Mouse (Mus musculus): ENCODE measurements at regions not wholly inside any gene's neighbourhood (a gene's known extent, or its start where the extent isn't known, plus 50 kb on each side); places are given as distances from the start of the nearest gene placed in this dataset.
"Not testable (repeated sequence)": the region's sequence is repeated elsewhere in the genome, so short reads cannot be mapped to it uniquely, and the experiment has no call there.

- no peak for DNase-seq (ENCODE audit: low spot score in 2 of 2)
- intact Hi-C loops (cut with DNase I) = no loop called here
These were observed 73.8 kb downstream of the Dio2 start for GRCm38 (mm10) chr12:90664436-90664835.

- DNase-seq (ENCODE audit: low spot score in 2 of 2) = no peak
- intact Hi-C loops (cut with DNase I) = no loop called here
These were observed 92.8 kb downstream of the Dio2 start for GRCm38 (mm10) chr12:90645452-90645851.

GRCm38 (mm10) chr12:90643891-90644290 lies 94.3 kb downstream of the Dio2 start:
- intact Hi-C loops (cut with DNase I) = no loop called here
- DNase-seq (ENCODE audit: low spot score in 2 of 2) = no peak

- intact Hi-C loops (cut with DNase I) = no loop called here
- DNase-seq (ENCODE audit: low spot score in 2 of 2) = no peak
These were observed 113.4 kb downstream of the Dio2 start for GRCm38 (mm10) chr12:90624856-90625255.

- intact Hi-C loops (cut with DNase I) = no loop called here
- DNase-seq (ENCODE audit: low spot score in 2 of 2) = no peak
These were observed 114.8 kb downstream of the Dio2 start for GRCm38 (mm10) chr12:90623426-90623825.

- DNase-seq (ENCODE audit: low spot score in 2 of 2) = no peak
- intact Hi-C loops (cut with DNase I) = no loop called here
These were observed 129.4 kb downstream of the Dio2 start for GRCm38 (mm10) chr12:90608810-90609209.

- DNase-seq (ENCODE audit: low spot score in 2 of 2) = peak; percentile 15 to 22
- intact Hi-C loops (cut with DNase I) = no loop called here
These were observed 130.3 kb downstream of the Dio2 start for GRCm38 (mm10) chr12:90607894-90608293.

GRCm38 (mm10) chr12:90580006-90580405 lies 158.2 kb downstream of the Dio2 start:
- intact Hi-C loops (cut with DNase I) = no loop called here
- DNase-seq (ENCODE audit: low spot score in 2 of 2) = no peak

GRCm38 (mm10) chr12:90576103-90576502 lies 162.1 kb downstream of the Dio2 start:
- intact Hi-C loops (cut with DNase I) = loop anchor here (10.0 kb wide), 2 partner anchors 159 to 509 kb away; partner anchors contain the start of gene Dio2
- DNase-seq (ENCODE audit: low spot score in 2 of 2) = no peak

GRCm38 (mm10) chr12:90571907-90572306 lies 166.3 kb downstream of the Dio2 start:
- intact Hi-C loops (cut with DNase I) = loop anchor here (10.0 kb wide), 2 partner anchors 163 to 513 kb away; partner anchors contain the start of gene Dio2
- DNase-seq (ENCODE audit: low spot score in 2 of 2) = no peak

- no peak for DNase-seq (ENCODE audit: low spot score in 2 of 2)
- intact Hi-C loops (cut with DNase I) = loop anchor here (10.0 kb wide), 2 partner anchors 163 to 513 kb away; partner anchors contain the start of gene Dio2
These were observed 166.7 kb downstream of the Dio2 start for GRCm38 (mm10) chr12:90571506-90571905.

GRCm38 (mm10) chr12:90566349-90566748 lies 171.9 kb downstream of the Dio2 start:
- intact Hi-C loops (cut with DNase I) = loop anchor here (5.0 kb wide), 1 partner anchor 751 kb away; no protein-coding TSS in a partner anchor

GRCm38 (mm10) chr12:90565051-90565450 lies 173.2 kb downstream of the Dio2 start:
- intact Hi-C loops (cut with DNase I) = loop anchor here (5.0 kb wide), 1 partner anchor 752 kb away; no protein-coding TSS in a partner anchor
- no peak for DNase-seq (ENCODE audit: low spot score in 2 of 2)

More at GRCm38 (mm10) chr12:90566349-90566748, 171.9 kb downstream of the Dio2 start:
- DNase-seq (ENCODE audit: low spot score in 2 of 2) = peak; percentile 41 to 50

GRCm38 (mm10) chr12:90564594-90564993 lies 173.6 kb downstream of the Dio2 start:
- intact Hi-C loops (cut with DNase I); DNase-seq (ENCODE audit: low spot score in 2 of 2): not testable (repeated sequence)

GRCm38 (mm10) chr12:90542361-90542760 lies 195.9 kb downstream of the Dio2 start:
- intact Hi-C loops (cut with DNase I) = no loop called here
- no peak for DNase-seq (ENCODE audit: low spot score in 2 of 2)
